Comparison of ENCODE assay signal across 18 mouse cellular contexts in genomic region chrX:102051225-102051624, GRCm38 (mm10). TPM values are rescaled to one million over a fixed set of nuclear protein-coding genes. Genes with fewer than 3 reads are reported as not detected.
A peak's percentile ranks its signal among the peaks of the same experiment; 100 is the strongest.
DNase-seq lines count a peak whose midpoint lies in the region; ATAC-seq and TF ChIP-seq lines count a peak whose summit lies in the region.
"Had no signal": no experiment of that assay in that cellular context is flagged by ENCODE, and none has a peak within 500 bp of the region (broad histone marks: within the 10 kb centered on the region; RNA-seq: fewer than 3 reads in every experiment).

No protein-coding gene starts in this region.

- no peaks in the 10 kb centered on the region for H3K27me3 ChIP-seq in liver, embryonic 16.5 days (ENCODE audit: control insufficient read depth, insufficient read depth, low read depth, low read length)
- H3K27me3 ChIP-seq in liver, embryonic 11.5 days (replicated peaks; ENCODE audit: control insufficient read depth, insufficient read depth, low read length): peaks cover 14% of the 10 kb centered on the region; the same call in 1 of the 2 replicates
- no peaks in the 10 kb centered on the region for H3K27me3 ChIP-seq in myocyte (ENCODE audit: control insufficient read depth, insufficient read depth, insufficient read length)
- H3K27me3 ChIP-seq: forebrain, embryonic 15.5 days had no signal

- no peak overlapping the region for H3K4me2 ChIP-seq in liver, embryonic 16.5 days (ENCODE audit: low read depth, low read length)
- H3K4me2 ChIP-seq in liver, embryonic 11.5 days: no peak overlapping the region
- no peak overlapping the region for H3K4me2 ChIP-seq in myocyte (ENCODE audit: low read depth)
- H3K4me2 ChIP-seq: embryonic facial prominence, embryonic 12.5 days; forebrain, embryonic 13.5 days; forebrain, embryonic 15.5 days had no signal

- no peaks in the 10 kb centered on the region for H3K4me1 ChIP-seq in liver, embryonic 16.5 days (ENCODE audit: control insufficient read depth, low read depth, low read length)
- no peaks in the 10 kb centered on the region for H3K4me1 ChIP-seq in liver, embryonic 11.5 days (replicated peaks; ENCODE audit: control insufficient read depth, insufficient read depth, low read length)
- H3K4me1 ChIP-seq: embryonic facial prominence, embryonic 10.5 days; embryonic facial prominence, embryonic 12.5 days; forebrain, embryonic 13.5 days; forebrain, embryonic 15.5 days had no signal

- H3ac ChIP-seq in myocyte (ENCODE audit: control insufficient read depth, insufficient read length): no peak overlapping the region

- WGBS in liver, embryonic 16.5 days (ENCODE audit: insufficient replicate concordance): 52% methylated on average over 4 of the region's 4 CpGs
- 68% methylated on average over 4 of the region's 4 CpGs for WGBS in liver, embryonic 11.5 days

- 0 out of 2 replicates have a peak overlapping the region, but pooled peaks have one; percentile 5 for H3K4me3 ChIP-seq in liver, embryonic 16.5 days (ENCODE audit: low read depth, low read length)
- no peak overlapping the region for H3K4me3 ChIP-seq in liver, embryonic 11.5 days (ENCODE audit: low read depth, low read length)
- no peak overlapping the region for H3K4me3 ChIP-seq in myocyte
- H3K4me3 ChIP-seq: embryonic facial prominence, embryonic 10.5 days; embryonic facial prominence, embryonic 12.5 days; forebrain, embryonic 13.5 days; forebrain, embryonic 15.5 days had no signal

- no peak for TF ChIP-seq POLR2A in myocyte (IDR thresholded peaks at IDR 0.05; ENCODE audit: insufficient read length, low read depth)

- H3K36me3 ChIP-seq in liver, embryonic 16.5 days (ENCODE audit: control insufficient read depth, insufficient read depth): no peaks in the 10 kb centered on the region
- H3K36me3 ChIP-seq in liver, embryonic 11.5 days (ENCODE audit: control insufficient read depth, insufficient read depth, low read length): no peaks in the 10 kb centered on the region
- H3K36me3 ChIP-seq in myocyte (ENCODE audit: control insufficient read depth, insufficient read depth): no peaks in the 10 kb centered on the region
- H3K36me3 ChIP-seq: embryonic facial prominence, embryonic 10.5 days; embryonic facial prominence, embryonic 12.5 days; forebrain, embryonic 15.5 days had no signal

- no peak for DNase-seq in liver, embryonic 11.5 days (ENCODE audit: low spot score)
- DNase-seq in testis, postnatal 14 days (ENCODE audit: low spot score): no peak
- DNase-seq in layer of hippocampus, adult 18-20 months (ENCODE audit: low spot score in 2 of 2): no peak
- DNase-seq: adrenal gland, adult 2 months; adrenal gland, postnatal 10 days; adrenal gland, postnatal 25 days; cerebellum, adult 11-12 months; cerebellum, adult 2 months; cerebellum, adult 9-10 months; cerebellum, postnatal 10 days; cerebellum, postnatal 25 days had no signal

- no peaks in the 10 kb centered on the region for H3K79me2 ChIP-seq in myocyte (ENCODE audit: control insufficient read depth, insufficient read depth)

- H3K9me3 ChIP-seq in liver, embryonic 16.5 days (replicated peaks; ENCODE audit: control insufficient read depth, low read length): no peaks in the 10 kb centered on the region
- no peaks in the 10 kb centered on the region for H3K9me3 ChIP-seq in liver, embryonic 11.5 days (ENCODE audit: control insufficient read depth, low read length)
- H3K9me3 ChIP-seq: embryonic facial prominence, embryonic 10.5 days; embryonic facial prominence, embryonic 12.5 days; forebrain, embryonic 13.5 days; forebrain, embryonic 15.5 days had no signal

- ATAC-seq in liver, embryonic 16.5 days (ENCODE audit: low read depth): no peak
- no peak for ATAC-seq in liver, embryonic 11.5 days (replicated peaks; ENCODE audit: low FRiP score)
- ATAC-seq in granulocyte monocyte progenitor cell, adult 5-6 weeks (replicated peaks; ENCODE audit: poor library complexity, severe bottlenecking): peak; percentile 46
- ATAC-seq: forebrain, embryonic 13.5 days; forebrain, embryonic 15.5 days had no signal

- H3K9ac ChIP-seq in liver, embryonic 16.5 days (ENCODE audit: low read depth, low read length): no peak overlapping the region
- no peak overlapping the region for H3K9ac ChIP-seq in liver, embryonic 11.5 days (ENCODE audit: low read depth, low read length)
- H3K9ac ChIP-seq: embryonic facial prominence, embryonic 12.5 days; forebrain, embryonic 13.5 days; forebrain, embryonic 15.5 days had no signal

- H3K27ac ChIP-seq in liver, embryonic 16.5 days (ENCODE audit: low read length): no peak overlapping the region
- no peak overlapping the region for H3K27ac ChIP-seq in liver, embryonic 11.5 days (ENCODE audit: low read depth, low read length)
- H3K27ac ChIP-seq: embryonic facial prominence, embryonic 10.5 days; embryonic facial prominence, embryonic 12.5 days; forebrain, embryonic 13.5 days; forebrain, embryonic 15.5 days had no signal

TF ChIP-seq in myocyte, 11 proteins besides CTCF, POLR2A, EP300 and RAD21:
- TF ChIP-seq MYOG (IDR thresholded peaks at IDR 0.05; ENCODE audit: control insufficient read depth in 1 of 3, insufficient read depth in 1 of 3, insufficient read length in 2 of 3, low read depth in 2 of 3) (peak in 1 of 3 experiments; percentile 54), MYOD1 (IDR thresholded peaks at IDR 0.05; ENCODE audit: control insufficient read depth in 1 of 3, insufficient read length in 2 of 3, low read depth in 2 of 3) (peak in 2 of 3 experiments; percentile 28 to 35), MAX (IDR thresholded peaks at IDR 0.05; ENCODE audit: low read depth) (no peak), SRF (IDR thresholded peaks at IDR 0.05; ENCODE audit: control insufficient read depth, insufficient read length, low read depth) (no peak)

RNA-seq across cellular contexts. Expression of gene Rtl5, which starts 19.9 kb away (rescaled TPM):
- polyA plus RNA-seq in liver, embryonic 16.5 days (2015; fragmentation: Nextera tagmentation; extraction: Ambion mirVana): 0.13 and 0.18 TPM in 2 replicates
- 0.34 and 0.47 TPM in 2 replicates for polyA plus RNA-seq in liver, embryonic 11.5 days (2014; fragmentation: Nextera tagmentation; extraction: Ambion mirVana)
- total RNA-seq in granulocyte monocyte progenitor cell, adult 5-6 weeks (2014; fragmentation: Nextera tagmentation): 2.1 and 4.4 TPM in 2 replicates
- 0.52 and 1.6 TPM in 2 replicates for total RNA-seq in granulocyte monocyte progenitor cell, adult 5-6 weeks (2017)
- polyA plus RNA-seq in myocyte (2012; fragmentation: generic; extraction: Trizol): 0.16 TPM
- 10 to 100 TPM in 1 of 2 experiments, 1 to 10 TPM in 1; 7.5 to 10.8 TPM for total RNA-seq in layer of hippocampus, adult 18-20 months (2021)
